Mouse (Mus musculus) heart, postnatal 14 days (tissue): ENCODE results near the gene Babam1. TPM values are rescaled to one million over a fixed set of nuclear protein-coding genes. Genes with fewer than 3 reads are reported as not detected.

Experiments
- total RNA-seq, 2 experiments: library from RNA; stranded (reverse); gene quantifications; 2 replicates each; pipeline ENCODE4 v1.2.3; 2021

Babam1 gene
- total RNA-seq, 2 experiments from 2014 or later = 57.0 to 62.9 TPM

Other genes starting within 250 kb of the Babam1 start
- gene Myo9b, start 124.1 kb upstream of the Babam1 start, total RNA-seq = 10 to 100 TPM; 27.8 to 32.8 TPM
- gene Haus8, start 123.9 kb upstream of the Babam1 start, total RNA-seq = 10 to 100 TPM; 23.9 to 28.8 TPM
- gene Use1, start 30.0 kb upstream of the Babam1 start, total RNA-seq = 100 to 1,000 TPM in 1 of 2 experiments, 10 to 100 TPM in 1; 96.5 to 108 TPM
- gene Ocel1, start 25.6 kb upstream of the Babam1 start, total RNA-seq = 10 to 100 TPM; 10.4 to 10.7 TPM
- 10 to 100 TPM; 48.5 to 52.3 TPM for gene Nr2f6, start 14.9 kb upstream of the Babam1 start, total RNA-seq
- 10 to 100 TPM; 40.5 to 45.1 TPM for gene Ushbp1, start 1.1 kb upstream of the Babam1 start, total RNA-seq
- gene Ankle1, start 9.1 kb downstream of the Babam1 start, total RNA-seq = 1 to 10 TPM in 1 of 2 experiments, under 1 TPM in 1; 0.96 to 2.0 TPM
- gene Abhd8, start 66.8 kb downstream of the Babam1 start, total RNA-seq = 10 to 100 TPM; 29.1 to 31.9 TPM
- gene Mrpl34, start 68.1 kb downstream of the Babam1 start, total RNA-seq = 100 to 1,000 TPM; 111 to 124 TPM
- gene Dda1, start 72.3 kb downstream of the Babam1 start, total RNA-seq = 10 to 100 TPM; 33.5 to 36.4 TPM
- gene Ano8, start 89.1 kb downstream of the Babam1 start, total RNA-seq = 10 to 100 TPM; 16.6 to 18.4 TPM
- 10 to 100 TPM; 16.4 to 18.7 TPM for gene Gtpbp3, start 91.2 kb downstream of the Babam1 start, total RNA-seq
- gene Plvap, start 114.9 kb downstream of the Babam1 start, total RNA-seq = 10 to 100 TPM; 19.3 to 26.2 TPM
- under 1 TPM in 1 of 2 experiments, not detected in 1; 0.12 TPM for gene Ccdc194, start 128.8 kb downstream of the Babam1 start, total RNA-seq
- 10 to 100 TPM; 12.3 to 16.5 TPM for gene Bst2, start 140.6 kb downstream of the Babam1 start, total RNA-seq
- gene Mvb12a, start 146.1 kb downstream of the Babam1 start, total RNA-seq = 10 to 100 TPM; 28.8 to 29.7 TPM
- gene Tmem221, start 162.0 kb downstream of the Babam1 start, total RNA-seq = under 1 TPM; 0.17 to 0.22 TPM
- under 1 TPM; 0.10 to 0.17 TPM for gene Nxnl1, start 169.7 kb downstream of the Babam1 start, total RNA-seq
- 100 to 1,000 TPM; 127 to 151 TPM for gene Slc27a1, start 172.0 kb downstream of the Babam1 start, total RNA-seq
- gene Pgls, start 195.3 kb downstream of the Babam1 start, total RNA-seq = 10 to 100 TPM; 72.9 to 74.2 TPM
- 1 to 10 TPM; 1.6 to 2.7 TPM for gene Fam129c, start 200.8 kb downstream of the Babam1 start, total RNA-seq
- gene Colgalt1, start 214.1 kb downstream of the Babam1 start, total RNA-seq = 10 to 100 TPM; 44.1 TPM